Mouse (Mus musculus) forebrain, embryonic 12.5 days (tissue): Measurements from ENCODE around the gene Pakap. TPM values are rescaled to one million over a fixed set of nuclear protein-coding genes. Genes with fewer than 3 reads are reported as not detected.

Experiments
- ATAC-seq: fragments of 200-750 bp; cut with Nextera tagmentation; 2 replicates; pipeline ENCODE4 v1.8.0; 2017; ENCODE audit warnings: moderate TSS enrichment; ENCODE audit not compliant: low FRiP score
- H3K27ac ChIP-seq: fragments of 300-500 bp; sonication (generic); 2 replicates; pipeline ENCODE4 v1.5.1; 2016; ENCODE audit warnings: mild to moderate bottlenecking
- H3K27me3 ChIP-seq: fragments of 300-500 bp; sonication (generic); 2 replicates; pipeline ENCODE4 v1.6.1; 2016; ENCODE audit warnings: mild to moderate bottlenecking
- H3K36me3 ChIP-seq: fragments of 300-500 bp; sonication (generic); replicated peaks from 2 replicates; pipeline ENCODE4 v1.6.1; 2016; ENCODE audit warnings: mild to moderate bottlenecking
- H3K4me1 ChIP-seq: fragments of 300-500 bp; sonication (generic); 2 replicates; pipeline ENCODE4 v1.6.1; 2016
- H3K4me2 ChIP-seq: fragments of 300-500 bp; sonication (generic); 2 replicates; pipeline ENCODE4 v1.6.1; 2016; ENCODE audit warnings: mild to moderate bottlenecking, moderate library complexity
- H3K4me3 ChIP-seq: fragments of 300-500 bp; sonication (generic); replicated peaks from 2 replicates; pipeline ENCODE4 v1.5.1; 2016; ENCODE audit warnings: mild to moderate bottlenecking
- H3K9ac ChIP-seq: fragments of 300-500 bp; sonication (generic); 2 replicates; pipeline ENCODE4 v1.6.1; 2016; ENCODE audit warnings: mild to moderate bottlenecking
- H3K9me3 ChIP-seq: fragments of 300-500 bp; sonication (generic); 2 replicates; pipeline ENCODE4 v1.6.1; 2016
- WGBS: fragments of 180-500 bp; shearing (Covaris S2); methylation state at CpG from one replicate; pipeline ENCODE4 v1.1.7; 2016; 5-methylcytosine and 5-hydroxymethylcytosine counted together
- polyA plus RNA-seq: library from polyadenylated mRNA; unstranded; fragments of >200 nt; fragmentation: Nextera tagmentation; extraction: Ambion mirVana; gene quantifications from 2 replicates; pipeline ENCODE4 v1.2.1, GENCODE M21; 2016

Gene Pakap
- polyA plus RNA-seq, 1 experiment from 2014 or later, result 14.8 TPM

GRCm38 (mm10) chr4:57770185-57770823 lies 202.3 kb downstream of the Pakap start:
- no peaks in the 10 kb centered on the region for H3K9me3 ChIP-seq
- 55% methylated on average over 4 of the region's 4 CpGs for WGBS
- H3K27ac ChIP-seq, result no peak overlapping the region

GRCm38 (mm10) chr4:57771558-57772219 lies 203.7 kb downstream of the Pakap start:
- Histone ChIP-seq H3K36me3 (no peaks in the 10 kb centered on the region), H3K4me2 (no peak overlapping the region), H3K27ac (no peak overlapping the region), H3K4me3 (no peak overlapping the region), H3K4me1 (no peaks in the 10 kb centered on the region), H3K27me3 (peaks cover 6% of the 10 kb centered on the region; the same call in 1 of the 2 replicates), H3K9ac (no peak overlapping the region), H3K9me3 (no peaks in the 10 kb centered on the region)
- ATAC-seq, result no peak
- WGBS, result 94% methylated on average over 2 of the region's 2 CpGs

More at GRCm38 (mm10) chr4:57770185-57770823, 202.3 kb downstream of the Pakap start:
- Histone ChIP-seq H3K4me1 (peaks cover 6% of the 10 kb centered on the region; the same call in 1 of the 2 replicates), H3K9ac (no peak overlapping the region), H3K4me3 (no peak overlapping the region), H3K27me3 (peaks cover 6% of the 10 kb centered on the region; the same call in 1 of the 2 replicates), H3K4me2 (no peak overlapping the region), H3K36me3 (no peaks in the 10 kb centered on the region)
- ATAC-seq, result no peak

DNA sequence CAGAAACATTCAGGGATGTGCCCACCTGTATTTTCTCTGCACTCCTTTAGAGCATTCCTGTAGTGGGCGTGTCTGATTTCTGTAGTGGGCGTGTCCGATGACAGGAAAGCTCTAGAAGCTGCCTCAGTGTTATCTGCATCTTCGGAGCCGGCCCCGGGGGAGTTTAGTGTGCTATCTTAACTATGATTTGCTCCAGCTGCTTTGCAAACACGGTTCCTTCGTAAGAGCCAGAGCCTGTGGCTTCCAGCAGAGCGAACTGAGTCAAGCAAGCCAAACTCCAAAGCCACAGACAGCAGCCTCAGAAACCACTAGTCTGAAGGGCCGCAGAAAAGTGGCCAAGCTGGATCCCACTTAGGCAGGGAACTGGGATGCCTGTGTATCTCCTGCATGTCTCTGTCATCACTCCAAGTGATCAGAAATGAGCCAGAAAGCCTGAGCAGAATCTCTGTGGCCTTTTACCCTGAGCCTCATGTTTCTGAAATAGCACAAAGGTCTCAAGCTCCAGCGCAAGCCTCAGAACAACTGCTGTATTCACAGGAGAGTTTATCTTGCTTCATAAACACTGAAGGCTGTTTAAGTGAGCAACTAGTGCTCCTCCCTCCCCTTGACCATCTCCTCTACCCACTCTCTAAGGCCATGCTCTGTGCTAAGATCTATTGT lies 205.0 kb downstream of the Pakap start:
- Histone ChIP-seq H3K27ac (no peak overlapping the region), H3K9me3 (no peaks in the 10 kb centered on the region), H3K4me1 (no peaks in the 10 kb centered on the region), H3K36me3 (no peaks in the 10 kb centered on the region), H3K9ac (no peak overlapping the region), H3K4me3 (no peak overlapping the region), H3K4me2 (no peak overlapping the region), H3K27me3 (peaks cover 6% of the 10 kb centered on the region; the same call in 1 of the 2 replicates)
- 68% methylated on average over 11 of the region's 11 CpGs for WGBS
- ATAC-seq, result no peak

GRCm38 (mm10) chr4:57774517-57774916 lies 206.5 kb downstream of the Pakap start:
- H3K36me3 ChIP-seq, result no peaks in the 10 kb centered on the region
- H3K4me3 ChIP-seq, result no peak overlapping the region
- no peaks in the 10 kb centered on the region for H3K9me3 ChIP-seq
- H3K27me3 ChIP-seq, result peaks cover 6% of the 10 kb centered on the region; the same call in 1 of the 2 replicates
- H3K4me2 ChIP-seq, result no peak overlapping the region
- 69% methylated on average over 4 of the region's 4 CpGs for WGBS
- no peak overlapping the region for H3K9ac ChIP-seq
- no peaks in the 10 kb centered on the region for H3K4me1 ChIP-seq
- ATAC-seq, result no peak
- no peak overlapping the region for H3K27ac ChIP-seq

DNA sequence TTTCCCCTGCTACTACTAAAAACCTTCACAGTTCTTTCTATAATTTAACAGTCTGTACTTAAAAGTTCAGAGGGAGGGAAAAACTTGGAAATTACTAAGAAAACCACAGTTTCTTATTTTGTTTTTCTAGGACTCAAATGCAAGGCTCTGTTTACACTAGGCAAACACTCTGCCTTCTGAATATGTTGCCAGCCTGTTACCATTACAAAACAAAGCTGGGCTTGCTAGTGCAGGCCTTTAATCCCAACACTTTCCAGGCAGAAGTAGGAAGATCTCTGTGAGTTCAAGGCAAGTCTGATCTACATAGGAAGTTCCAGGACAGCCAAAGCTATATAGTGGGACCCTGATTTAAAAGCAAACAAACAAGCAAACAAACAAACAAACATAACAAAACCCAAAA lies 207.6 kb downstream of the Pakap start:
- H3K4me2 ChIP-seq, result no peak overlapping the region
- H3K4me1 ChIP-seq, result 0 out of 2 replicates have a peak, but pooled peaks cover under 1% of the 10 kb centered on the region
- ATAC-seq, result no peak
- no peaks in the 10 kb centered on the region for H3K9me3 ChIP-seq
- no peak overlapping the region for H3K27ac ChIP-seq
- H3K36me3 ChIP-seq, result no peaks in the 10 kb centered on the region
- no peak overlapping the region for H3K4me3 ChIP-seq
- no peak overlapping the region for H3K9ac ChIP-seq
- peaks cover 10% of the 10 kb centered on the region for H3K27me3 ChIP-seq

GRCm38 (mm10) chr4:57780403-57780802 lies 212.4 kb downstream of the Pakap start:
- H3K4me3 ChIP-seq, result no peak overlapping the region
- no peak for ATAC-seq
- no peak overlapping the region; the same call in 1 of the 2 replicates for H3K4me2 ChIP-seq
- H3K27ac ChIP-seq, result 0 out of 2 replicates have a peak overlapping the region, but pooled peaks have one; percentile 26
- peaks cover 39% of the 10 kb centered on the region for H3K27me3 ChIP-seq
- no peak overlapping the region for H3K9ac ChIP-seq
- no peaks in the 10 kb centered on the region for H3K36me3 ChIP-seq
- no peaks in the 10 kb centered on the region for H3K9me3 ChIP-seq
- peaks cover 28% of the 10 kb centered on the region for H3K4me1 ChIP-seq
- 16% methylated on average over 4 of the region's 4 CpGs for WGBS

DNA sequence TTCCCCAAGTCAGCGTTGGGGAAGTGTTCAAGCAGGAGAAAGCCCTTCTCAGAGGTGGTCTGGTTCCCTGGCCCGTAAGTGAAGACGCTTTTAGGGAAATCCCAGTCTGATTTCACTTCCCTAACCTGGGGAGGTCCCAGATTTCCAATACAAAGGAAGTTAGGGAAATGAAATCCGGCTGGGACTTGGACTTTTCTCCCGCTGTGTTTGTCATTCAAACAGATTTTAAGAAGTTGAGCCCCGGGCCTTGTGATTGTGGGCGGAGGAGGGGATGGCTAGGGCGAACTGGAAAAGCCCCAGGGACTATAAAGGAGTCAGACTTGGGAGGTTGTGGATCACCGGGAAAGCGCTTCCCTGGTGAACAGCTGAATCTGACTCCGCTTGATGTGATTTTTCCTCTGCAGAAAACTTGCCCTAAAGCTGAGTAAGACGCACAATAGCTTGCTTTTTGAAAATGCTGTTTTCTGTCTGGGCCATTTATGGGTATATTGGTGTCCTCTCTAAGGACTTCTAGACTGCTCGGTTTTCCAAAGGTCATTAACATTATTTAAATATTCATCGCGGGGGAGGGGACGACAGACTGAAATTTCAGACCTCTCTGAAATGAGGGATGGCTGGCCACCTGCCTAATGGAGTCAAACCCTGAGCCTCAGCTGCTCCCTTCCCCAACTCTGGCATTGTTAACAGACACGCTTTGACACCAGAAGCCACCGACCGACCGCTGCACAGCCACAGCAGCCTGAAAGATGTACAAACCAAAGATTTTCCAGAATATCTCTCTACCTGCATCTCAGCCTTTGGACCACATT lies 213.1 kb downstream of the Pakap start:
- no peak for ATAC-seq
- H3K27ac ChIP-seq, result 0 out of 2 replicates have a peak overlapping the region, but pooled peaks have one; percentile 26
- WGBS, result under 1% methylated on average over 20 of the region's 20 CpGs
- no peaks in the 10 kb centered on the region for H3K9me3 ChIP-seq
- peaks cover 28% of the 10 kb centered on the region for H3K4me1 ChIP-seq
- peaks cover 39% of the 10 kb centered on the region for H3K27me3 ChIP-seq
- peak overlapping the region; percentile 32 for H3K4me2 ChIP-seq
- H3K9ac ChIP-seq, result no peak overlapping the region
- H3K4me3 ChIP-seq, result no peak overlapping the region
- H3K36me3 ChIP-seq, result no peaks in the 10 kb centered on the region

GRCm38 (mm10) chr4:57781994-57782393 lies 214.0 kb downstream of the Pakap start:
- H3K4me1 ChIP-seq, result peaks cover 28% of the 10 kb centered on the region
- peak overlapping the region; percentile 43 for H3K4me3 ChIP-seq
- peak; percentile 91 for ATAC-seq
- no peaks in the 10 kb centered on the region for H3K9me3 ChIP-seq
- H3K27ac ChIP-seq, result no peak overlapping the region
- peak overlapping the region; percentile 53 for H3K9ac ChIP-seq
- peak overlapping the region; percentile 75 for H3K4me2 ChIP-seq
- WGBS, result under 1% methylated on average over 25 of the region's 26 CpGs
- H3K36me3 ChIP-seq, result no peaks in the 10 kb centered on the region
- H3K27me3 ChIP-seq, result peaks cover 39% of the 10 kb centered on the region

GRCm38 (mm10) chr4:57782549-57783390 lies 214.8 kb downstream of the Pakap start:
- 3% methylated on average over 33 of the region's 33 CpGs for WGBS
- Histone ChIP-seq H3K4me3 (peak overlapping the region; percentile 43), H3K4me2 (peak overlapping the region; percentile 75), H3K9me3 (no peaks in the 10 kb centered on the region), H3K27ac (no peak overlapping the region), H3K9ac (peak overlapping the region; percentile 53; the same call in 1 of the 2 replicates), H3K4me1 (peaks cover 28% of the 10 kb centered on the region), H3K27me3 (peaks cover 39% of the 10 kb centered on the region), H3K36me3 (no peaks in the 10 kb centered on the region)
- ATAC-seq, result peak; percentile 59; the same call in 1 of the 2 replicates

DNA sequence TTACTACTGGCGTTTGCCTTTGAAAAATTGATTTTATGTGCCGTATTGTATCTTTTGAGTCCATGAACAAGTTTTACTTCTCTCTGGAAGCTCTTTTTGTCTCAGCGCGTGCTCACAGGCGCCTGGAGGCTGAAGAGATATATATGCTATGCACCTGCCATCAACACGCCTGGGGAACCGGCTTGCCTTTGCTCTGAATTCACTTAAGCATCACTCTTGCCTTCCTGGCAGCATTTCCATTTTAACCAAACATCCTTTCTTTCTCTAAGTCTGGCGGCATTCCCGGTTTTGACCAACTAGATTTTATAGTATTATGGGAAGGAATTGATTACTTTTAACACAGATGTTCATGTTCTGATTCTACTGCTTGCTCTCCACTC lies 215.4 kb downstream of the Pakap start:
- Histone ChIP-seq H3K4me3 (peak overlapping the region; percentile 43), H3K27me3 (peaks cover 39% of the 10 kb centered on the region), H3K9ac (no peak overlapping the region), H3K4me2 (peak overlapping the region; percentile 75), H3K9me3 (no peaks in the 10 kb centered on the region), H3K27ac (no peak overlapping the region), H3K4me1 (peaks cover 28% of the 10 kb centered on the region), H3K36me3 (no peaks in the 10 kb centered on the region)
- ATAC-seq, result no peak
- WGBS, result 45% methylated on average over 9 of the region's 9 CpGs

GRCm38 (mm10) chr4:57783853-57784600 lies 216.0 kb downstream of the Pakap start:
- Histone ChIP-seq H3K9ac (no peak overlapping the region), H3K4me2 (no peak overlapping the region), H3K4me1 (peaks cover 29% of the 10 kb centered on the region), H3K9me3 (no peaks in the 10 kb centered on the region), H3K4me3 (no peak overlapping the region), H3K27me3 (peaks cover 39% of the 10 kb centered on the region), H3K36me3 (no peaks in the 10 kb centered on the region), H3K27ac (no peak overlapping the region)
- WGBS, result 80% methylated on average over 11 of the region's 11 CpGs
- ATAC-seq, result no peak
